22 mouse cellular contexts compared by ENCODE assay signal in the genomic region with DNA sequence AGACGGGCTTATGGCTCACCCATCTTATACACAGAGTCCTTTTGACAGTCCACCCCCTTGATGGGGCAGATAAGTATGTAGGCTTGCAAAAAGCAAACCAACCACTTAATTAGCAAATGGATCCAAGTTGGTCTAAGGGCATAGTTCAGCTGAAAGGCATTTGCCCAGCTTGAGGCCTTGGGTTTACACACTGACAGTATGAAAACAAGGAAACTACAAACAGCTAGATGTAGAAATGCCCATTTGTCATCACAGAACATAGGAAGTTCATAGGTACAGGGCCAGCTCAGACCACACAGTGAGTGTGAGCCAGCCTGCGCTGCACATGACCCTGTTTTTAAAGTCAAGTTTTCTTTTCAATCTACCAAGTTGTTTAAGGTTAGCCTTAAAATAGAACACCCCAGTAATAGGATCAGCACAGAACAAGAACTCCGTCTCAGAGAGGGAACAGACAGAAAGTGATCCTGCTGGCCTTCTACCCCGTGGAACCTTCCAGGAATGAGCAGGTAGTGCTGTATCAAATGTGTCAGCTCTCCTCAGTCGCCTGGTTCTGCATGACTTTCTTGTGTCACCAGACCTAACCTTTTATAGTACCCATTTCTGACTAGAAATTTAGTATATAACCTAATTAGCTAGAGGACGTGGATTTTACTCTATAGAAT.
"Had no signal": no experiment of that assay in that cellular context is flagged by ENCODE, and none has a peak within 500 bp of the region (broad histone marks: within the 10 kb centered on the region; RNA-seq: fewer than 3 reads in every experiment).

No protein-coding gene starts in this region.

- H3K36me3 ChIP-seq: limb, embryonic 10.5 days; limb, embryonic 13.5 days; liver, embryonic 15.5 days; midbrain, embryonic 15.5 days; neural tube, embryonic 12.5 days; neural tube, embryonic 15.5 days; stomach, embryonic 15.5 days had no signal

- H3K4me3 ChIP-seq: layer of hippocampus, adult 2 months; limb, embryonic 10.5 days; limb, embryonic 13.5 days; liver, embryonic 15.5 days; midbrain, embryonic 15.5 days; neural tube, embryonic 12.5 days; neural tube, embryonic 15.5 days; stomach, embryonic 15.5 days had no signal

- ATAC-seq: midbrain, embryonic 15.5 days had no signal

- H3K27ac ChIP-seq: kidney, postnatal 0 days; layer of hippocampus, adult 2 months; limb, embryonic 10.5 days; limb, embryonic 13.5 days; liver, embryonic 15.5 days; midbrain, embryonic 15.5 days; neural tube, embryonic 12.5 days; neural tube, embryonic 15.5 days; stomach, embryonic 15.5 days had no signal

- H3K9me3 ChIP-seq: limb, embryonic 10.5 days; limb, embryonic 13.5 days; liver, embryonic 15.5 days; midbrain, embryonic 15.5 days; neural tube, embryonic 12.5 days; neural tube, embryonic 15.5 days; stomach, embryonic 15.5 days had no signal

- H3K9ac ChIP-seq: limb, embryonic 13.5 days; liver, embryonic 15.5 days; midbrain, embryonic 15.5 days; neural tube, embryonic 12.5 days; neural tube, embryonic 15.5 days; stomach, embryonic 15.5 days had no signal

- DNase-seq: kidney, adult 2 months; kidney, postnatal 25 days; layer of hippocampus, adult 9-11 months; lung, adult 2 months; lung, postnatal 14 days; lung, postnatal 4 days; right cerebral cortex, adult 18-20 months; right cerebral cortex, postnatal 14 days; right cerebral cortex, postnatal 4 days; spleen, adult 18-20 months; thymus, postnatal 25 days had no signal

- H3K4me2 ChIP-seq: limb, embryonic 13.5 days; liver, embryonic 11.5 days; liver, embryonic 15.5 days; midbrain, embryonic 11.5 days; midbrain, embryonic 15.5 days; neural tube, embryonic 12.5 days; neural tube, embryonic 15.5 days; stomach, embryonic 15.5 days had no signal

- H3K4me1 ChIP-seq: liver, embryonic 15.5 days; neural tube, embryonic 12.5 days; neural tube, embryonic 15.5 days; stomach, embryonic 15.5 days had no signal

- H3K27me3 ChIP-seq: limb, embryonic 13.5 days; liver, embryonic 15.5 days; midbrain, embryonic 15.5 days; neural tube, embryonic 12.5 days; neural tube, embryonic 15.5 days; stomach, embryonic 15.5 days had no signal
